Mouse (Mus musculus): ENCODE results near the gene Pex6. TPM values are rescaled to one million over a fixed set of nuclear protein-coding genes. Genes with fewer than 3 reads are reported as not detected.
A peak's percentile ranks its signal among the peaks of the same experiment; 100 is the strongest.

The Pex6 gene
- total and polyA plus RNA-seq, 2 experiments from 2014 or later = 17.6 to 38.5 TPM

DNA sequence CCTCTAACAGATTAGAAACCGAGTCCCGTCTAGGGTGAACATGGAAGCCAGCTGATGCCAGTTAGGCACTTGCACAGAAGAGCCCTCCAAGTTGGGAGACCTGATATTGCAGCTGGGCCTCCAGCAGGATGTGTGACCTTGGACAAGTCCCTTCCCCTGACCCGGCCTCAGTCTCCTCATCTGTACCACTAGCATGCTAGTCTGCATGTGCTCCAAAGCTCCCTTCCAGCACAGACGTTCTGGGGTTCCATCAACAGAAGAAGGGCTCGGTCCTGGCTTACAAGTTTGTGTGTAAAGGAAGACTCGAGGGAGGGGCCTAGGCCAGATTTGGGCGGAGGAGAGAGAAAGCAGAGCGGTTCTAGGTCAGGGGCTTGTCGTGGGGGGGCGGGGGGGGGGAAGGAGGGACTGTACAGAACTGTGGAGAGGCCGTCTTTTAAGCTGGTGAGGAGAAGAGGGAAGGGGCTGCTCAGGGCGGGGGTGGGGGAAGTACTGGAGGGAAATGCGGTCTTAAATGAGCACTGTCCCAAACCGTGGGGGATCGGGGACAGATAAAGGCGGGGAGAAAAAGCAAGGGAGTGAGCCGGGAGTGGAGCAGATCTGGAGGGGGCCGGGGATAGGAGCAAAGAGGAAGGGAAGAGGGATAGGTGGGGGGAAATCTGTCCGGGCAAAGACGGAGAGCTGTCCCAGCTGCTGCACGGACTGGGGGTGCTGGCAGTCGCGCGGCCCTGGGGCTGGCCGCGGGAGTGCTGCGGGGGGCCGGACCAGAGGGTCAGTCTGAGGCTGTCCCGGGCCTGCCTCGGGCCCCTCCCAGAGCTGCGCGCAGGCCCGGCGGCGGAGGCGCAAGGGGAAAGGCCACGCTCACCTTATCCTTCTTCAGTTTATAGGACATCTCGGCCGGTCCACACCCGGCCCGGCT, 7.0 kb upstream of the Pex6 start:
- Histone ChIP-seq H3K9me3 (ENCODE audit: low read length) (no peaks in the 10 kb centered on the region), H3K4me3 (ENCODE audit: low read depth, low read length) (peak overlapping the region; percentile 92), H3K36me3 (ENCODE audit: insufficient read depth, low read length) (peaks cover 7% of the 10 kb centered on the region), H3K4me2 (ENCODE audit: low read depth, low read length, poor library complexity, severe bottlenecking) (peak overlapping the region; percentile 63), H3K9ac (replicated peaks; ENCODE audit: low read length, poor library complexity, severe bottlenecking) (peak overlapping the region; percentile 95), H3K27me3 (ENCODE audit: insufficient read depth, low read length) (no peaks in the 10 kb centered on the region), H3K27ac (ENCODE audit: low read depth, low read length) (peak overlapping the region; percentile 78), H3K4me1 (ENCODE audit: insufficient read depth, low read length) (peaks cover 17% of the 10 kb centered on the region)
- DNase-seq (ENCODE audit: low spot score) = no peak
- TF ChIP-seq CTCF (IDR thresholded peaks at IDR 0.05) = no peak
- WGBS = 4% methylated on average over 33 of the region's 41 CpGs
- peak; percentile 65; the same call in 1 of the 2 replicates for ATAC-seq (ENCODE audit: low FRiP score)

DNA sequence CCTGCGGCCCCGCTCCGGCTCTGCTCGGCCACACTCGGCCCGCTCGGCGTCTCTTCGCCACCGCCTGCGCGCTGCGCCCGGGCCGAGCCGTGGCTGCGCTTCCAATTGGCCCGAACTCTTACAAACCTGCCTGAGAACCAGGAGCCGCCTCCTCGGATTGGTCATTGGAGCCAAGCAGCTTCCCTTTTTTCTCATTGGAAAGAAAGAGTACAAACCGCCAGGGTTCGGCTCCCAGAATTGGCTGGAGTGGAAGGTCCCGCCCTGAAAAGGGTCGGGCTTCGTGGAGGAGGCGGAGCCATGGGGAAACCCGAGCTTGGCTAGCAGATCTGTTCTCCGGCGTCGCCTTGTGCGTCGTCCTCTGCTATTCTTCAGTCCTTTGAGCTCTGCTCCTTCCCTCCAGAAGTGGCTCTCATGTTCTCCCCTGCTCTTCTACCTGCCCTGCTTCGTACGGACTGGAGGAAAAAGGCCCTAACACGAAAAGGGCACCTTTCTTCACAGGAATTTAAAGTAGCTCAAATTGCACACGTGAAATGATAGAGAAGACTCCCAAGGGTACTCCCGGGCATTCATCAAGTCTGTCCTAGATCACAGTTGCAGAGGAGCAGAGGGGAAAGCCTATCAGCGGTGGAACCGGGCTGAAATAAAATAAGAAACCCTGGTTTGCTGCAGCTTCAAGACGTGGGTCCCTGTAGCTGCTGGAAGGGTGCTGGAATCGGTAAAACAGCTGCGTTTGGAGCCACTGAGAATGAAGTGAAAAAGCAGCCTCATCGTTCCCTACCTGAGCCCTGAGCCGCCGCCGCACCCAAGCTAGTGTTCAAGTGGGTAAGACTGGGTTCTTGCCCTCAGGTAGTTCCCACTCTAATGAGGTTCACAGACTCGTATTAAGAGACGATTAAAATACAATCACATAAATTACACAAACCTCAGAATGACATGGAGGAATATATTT, 6.1 kb upstream of the Pex6 start, which contains the start of gene Ppp2r5d:
Gene Ppp2r5d (minus strand): TSS at position 225 of the 949 bp plus-strand sequence.
- peak within 1 kb of the TSS; percentile 85 for H3K27ac ChIP-seq (ENCODE audit: low read depth, low read length)
- peak; percentile 21 for TF ChIP-seq CTCF (IDR thresholded peaks at IDR 0.05)
- DNase-seq (ENCODE audit: low spot score) (peak; percentile 99), ATAC-seq (ENCODE audit: low FRiP score) (peak; percentile 95)
- H3K4me3 ChIP-seq (ENCODE audit: low read depth, low read length) = peak within 1 kb of the TSS; percentile 92
- peaks cover 17% of the 10 kb centered on the region for H3K4me1 ChIP-seq (ENCODE audit: insufficient read depth, low read length)
- no peaks in the 10 kb centered on the region for H3K36me3 ChIP-seq (ENCODE audit: insufficient read depth, low read length)
- WGBS = 1% methylated on average over 48 of the region's 48 CpGs
- peak within 1 kb of the TSS; percentile 95 for H3K9ac ChIP-seq (replicated peaks; ENCODE audit: low read length, poor library complexity, severe bottlenecking)
- H3K9me3 ChIP-seq (ENCODE audit: low read length) = no peaks in the 10 kb centered on the region
- no peaks in the 10 kb centered on the region for H3K27me3 ChIP-seq (ENCODE audit: insufficient read depth, low read length)
- H3K4me2 ChIP-seq (ENCODE audit: low read depth, low read length, poor library complexity, severe bottlenecking) = peak within 1 kb of the TSS; percentile 74

DNA sequence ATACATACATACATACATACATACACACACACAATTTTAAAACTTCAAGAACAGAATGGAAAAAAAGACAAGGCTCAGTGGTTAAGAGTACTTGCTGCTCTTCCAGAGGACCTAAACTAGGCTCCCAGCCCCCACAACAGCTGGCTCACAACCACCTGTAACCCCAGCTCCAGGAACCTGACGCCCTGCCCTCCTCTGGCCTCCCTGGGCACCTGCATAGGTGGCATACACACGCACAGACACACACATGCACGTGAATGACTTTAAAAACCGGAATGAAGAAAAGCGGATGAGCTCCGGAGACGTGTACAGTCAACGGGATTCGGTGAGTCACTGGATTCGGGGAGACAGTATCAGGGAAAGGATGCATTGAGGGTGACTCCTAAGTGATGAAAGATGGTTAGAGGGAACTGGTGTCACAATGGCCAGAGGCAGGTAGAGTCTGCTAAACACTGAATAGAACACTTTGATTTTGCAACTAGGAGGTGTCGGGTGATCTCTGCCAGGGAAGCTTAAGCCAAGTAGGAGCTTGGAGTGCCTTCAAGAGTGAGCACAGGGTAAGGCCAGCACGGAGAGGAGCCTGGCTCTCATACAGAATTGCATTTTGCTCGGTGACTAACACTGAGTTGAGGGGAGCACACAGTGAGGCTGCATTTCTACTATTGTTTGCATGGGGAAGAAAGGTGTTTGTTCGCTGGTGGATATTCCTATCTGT, 4.7 kb upstream of the Pex6 start:
- ATAC-seq (ENCODE audit: low FRiP score) (no peak), DNase-seq (ENCODE audit: low spot score) (no peak)
- Histone ChIP-seq H3K27ac (ENCODE audit: low read depth, low read length) (no peak overlapping the region), H3K4me3 (ENCODE audit: low read depth, low read length) (no peak overlapping the region), H3K36me3 (ENCODE audit: insufficient read depth, low read length) (no peaks in the 10 kb centered on the region), H3K9me3 (ENCODE audit: low read length) (no peaks in the 10 kb centered on the region), H3K27me3 (ENCODE audit: insufficient read depth, low read length) (no peaks in the 10 kb centered on the region), H3K4me1 (ENCODE audit: insufficient read depth, low read length) (peaks cover 17% of the 10 kb centered on the region), H3K4me2 (ENCODE audit: low read depth, low read length, poor library complexity, severe bottlenecking) (no peak overlapping the region), H3K9ac (replicated peaks; ENCODE audit: low read length, poor library complexity, severe bottlenecking) (no peak overlapping the region)
- 94% methylated on average over 14 of the region's 14 CpGs for whole genome bisulfite sequencing
- no peak for TF ChIP-seq CTCF (IDR thresholded peaks at IDR 0.05)

DNA sequence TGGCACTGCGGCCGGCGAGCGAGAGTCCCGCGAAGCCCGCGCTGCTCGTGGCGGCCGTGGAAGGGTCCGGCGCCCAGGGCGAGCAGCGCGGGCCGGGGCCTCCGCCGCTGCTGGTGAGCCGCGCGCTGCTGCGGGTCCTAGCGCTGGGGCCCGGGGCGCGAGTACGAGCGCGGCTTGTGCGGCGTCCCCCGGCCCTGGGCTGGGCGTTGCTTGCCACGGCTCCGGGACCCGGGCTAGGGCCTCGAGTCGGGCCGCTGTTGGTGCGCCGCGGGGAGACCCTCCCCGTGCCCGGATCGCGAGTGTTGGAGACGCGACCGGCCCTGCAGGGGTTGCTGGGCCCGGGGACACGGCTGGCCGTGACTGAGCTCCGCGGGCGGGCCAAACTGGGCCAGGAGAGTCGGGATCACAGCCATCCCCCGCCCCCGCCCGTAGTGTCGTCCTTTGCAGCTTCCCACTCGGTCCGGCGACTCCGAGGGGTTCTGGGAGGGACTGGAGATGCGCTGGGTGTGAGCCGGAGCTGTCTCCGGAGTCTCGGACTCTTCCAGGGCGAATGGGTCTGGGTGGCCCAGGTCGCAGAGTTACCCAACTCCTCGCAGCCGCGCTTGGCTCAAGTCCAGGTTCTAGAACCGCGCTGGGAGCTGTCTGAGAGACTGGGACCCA, 479 bp downstream of the Pex6 start:
- peak; percentile 50 for ATAC-seq (ENCODE audit: low FRiP score)
- H3K9me3 ChIP-seq (ENCODE audit: low read length) = no peaks in the 10 kb centered on the region
- under 1% methylated on average over 66 of the region's 76 CpGs for WGBS

DNA sequence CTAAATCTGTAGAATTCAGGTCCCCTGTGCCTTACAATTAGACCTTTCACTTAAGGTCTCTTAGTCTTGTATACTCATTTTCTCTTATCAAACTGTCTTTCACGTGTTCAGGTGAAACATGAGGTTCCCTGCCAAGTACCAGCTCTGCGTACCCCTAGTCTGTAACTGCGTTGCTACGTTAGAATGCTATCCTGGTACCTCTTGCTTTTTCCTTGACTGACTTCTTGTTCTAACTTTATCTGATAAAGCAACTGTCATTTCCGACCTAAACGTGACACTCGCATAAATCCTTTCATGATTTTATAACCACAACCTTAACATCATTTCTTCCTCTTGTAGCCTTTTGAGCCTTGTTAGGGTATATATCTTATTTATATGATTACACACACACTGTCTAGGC, 1.2 kb downstream of the Pex6 start:
- H3K27me3 ChIP-seq (ENCODE audit: insufficient read depth, low read length) = no peaks in the 10 kb centered on the region
- H3K9me3 ChIP-seq (ENCODE audit: low read length) = no peaks in the 10 kb centered on the region
- peak overlapping the region; percentile 100 for H3K4me2 ChIP-seq (ENCODE audit: low read depth, low read length, poor library complexity, severe bottlenecking)
- TF ChIP-seq CTCF (IDR thresholded peaks at IDR 0.05) = no peak
- no peak for ATAC-seq (ENCODE audit: low FRiP score)
- no peak overlapping the region for H3K27ac ChIP-seq (ENCODE audit: low read depth, low read length)
- WGBS = 76% methylated on average over 7 of the region's 7 CpGs
- no peak for DNase-seq (ENCODE audit: low spot score)
- H3K4me1 ChIP-seq (ENCODE audit: insufficient read depth, low read length) = peaks cover 7% of the 10 kb centered on the region
- peak overlapping the region; percentile 89 for H3K9ac ChIP-seq (replicated peaks; ENCODE audit: low read length, poor library complexity, severe bottlenecking)
- peak overlapping the region; percentile 97 for H3K4me3 ChIP-seq (ENCODE audit: low read depth, low read length)
- H3K36me3 ChIP-seq (ENCODE audit: insufficient read depth, low read length) = peaks cover 23% of the 10 kb centered on the region

More for the DNA sequence above, 479 bp downstream of the Pex6 start:
- Histone ChIP-seq H3K4me1 (ENCODE audit: insufficient read depth, low read length) (peaks cover 7% of the 10 kb centered on the region), H3K9ac (replicated peaks; ENCODE audit: low read length, poor library complexity, severe bottlenecking) (peak overlapping the region; percentile 89), H3K4me3 (ENCODE audit: low read depth, low read length) (peak overlapping the region; percentile 97), H3K4me2 (ENCODE audit: low read depth, low read length, poor library complexity, severe bottlenecking) (peak overlapping the region; percentile 100), H3K27me3 (ENCODE audit: insufficient read depth, low read length) (no peaks in the 10 kb centered on the region), H3K27ac (ENCODE audit: low read depth, low read length) (peak overlapping the region; percentile 77), H3K36me3 (ENCODE audit: insufficient read depth, low read length) (peaks cover 21% of the 10 kb centered on the region)
- no peak for TF ChIP-seq CTCF (IDR thresholded peaks at IDR 0.05)
- DNase-seq (ENCODE audit: low spot score) = no peak

Measured in midbrain, postnatal 0 days (tissue).